Mouse (Mus musculus): ENCODE results near the gene Zbtb7a. TPM values are rescaled to one million over a fixed set of nuclear protein-coding genes. Genes with fewer than 3 reads are reported as not detected.
A peak's percentile ranks its signal among the peaks of the same experiment; 100 is the strongest.

The Zbtb7a gene
- polyA plus RNA-seq (2014; fragmentation: Nextera tagmentation; extraction: Ambion mirVana) = 10.6 and 10.8 TPM in 2 replicates

DNA sequence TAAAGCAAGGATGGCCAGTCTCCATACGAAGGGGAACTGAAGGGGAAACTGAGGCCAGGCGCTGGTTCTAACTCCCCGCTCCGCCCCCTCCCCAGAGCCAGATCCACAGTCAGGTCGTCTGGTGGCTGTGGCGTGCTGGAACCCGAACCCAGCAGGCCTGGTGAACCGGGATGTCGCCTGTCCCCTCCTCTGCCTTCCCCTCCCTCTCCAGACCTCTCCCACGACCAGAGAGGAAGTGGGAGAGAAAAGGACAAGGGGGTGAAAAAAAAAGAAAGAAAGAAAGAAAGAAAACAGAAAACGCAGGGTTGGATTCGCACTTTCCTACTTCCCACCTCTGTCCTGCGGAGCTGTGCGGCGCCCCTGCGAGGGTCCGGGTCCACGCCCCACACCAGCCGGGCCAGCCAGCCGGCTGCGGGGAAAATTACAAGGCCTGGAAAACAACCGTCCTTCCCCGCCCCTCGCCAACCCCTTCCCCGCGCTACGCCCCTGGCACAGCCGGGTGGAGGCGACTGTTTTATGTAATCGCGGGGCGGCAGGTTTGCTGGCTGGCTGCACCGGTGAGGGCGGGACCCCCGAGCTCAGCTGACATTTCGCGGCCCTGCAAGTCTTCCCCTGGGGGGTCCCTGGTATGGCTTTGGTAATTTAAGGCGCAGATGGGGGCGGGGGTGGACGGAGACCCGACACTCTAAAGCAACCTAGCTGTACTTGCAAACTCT lies at the start of gene Zbtb7a:
Zbtb7a (plus strand) TSS at position 255 of the 716 bp plus-strand sequence.
- Histone ChIP-seq H3K36me3 (ENCODE audit: control insufficient read depth, insufficient read depth, low read length) (no peaks in the 10 kb centered on the region), H3K4me1 (ENCODE audit: control insufficient read depth, insufficient read depth, low read length) (peaks cover 17% of the 10 kb centered on the region), H3K9ac (ENCODE audit: low read depth, low read length) (peak within 1 kb of the TSS; percentile 87), H3K4me2 (peak within 1 kb of the TSS; percentile 96), H3K9me3 (replicated peaks; ENCODE audit: control insufficient read depth, low read length) (no peaks in the 10 kb centered on the region), H3K4me3 (ENCODE audit: low read depth, low read length) (peak within 1 kb of the TSS; percentile 68), H3K27ac (ENCODE audit: low read depth, low read length) (peak within 1 kb of the TSS; percentile 94), H3K27me3 (ENCODE audit: control insufficient read depth, insufficient read depth, low read length) (peaks cover 15% of the 10 kb centered on the region)
- no peak for ATAC-seq (replicated peaks; ENCODE audit: insufficient number of reproducible peaks, low FRiP score, low TSS enrichment)
- WGBS (ENCODE audit: insufficient replicate concordance) = 3% methylated on average over 40 of the region's 41 CpGs

DNA sequence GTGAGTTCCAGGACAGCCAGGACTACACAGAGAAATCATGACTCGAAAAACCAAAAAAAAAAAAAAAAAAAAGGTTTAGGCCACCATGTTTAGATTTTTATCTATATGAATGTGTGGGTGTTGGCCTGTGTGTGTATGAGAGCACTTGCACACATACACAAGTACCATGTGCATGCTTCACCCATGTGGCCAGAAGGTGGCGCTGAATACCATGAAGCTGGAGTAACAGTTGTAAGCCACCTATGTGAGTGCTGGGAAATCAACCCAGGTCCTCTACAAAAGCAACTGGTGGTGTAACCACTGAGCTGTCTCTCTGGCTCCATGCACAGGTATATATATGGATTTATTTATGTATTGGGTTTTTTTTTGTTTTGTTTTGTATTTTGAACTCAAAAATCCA lies 48.0 kb upstream of the Zbtb7a start:
- peaks cover 2% of the 10 kb centered on the region for H3K36me3 ChIP-seq (ENCODE audit: control insufficient read depth, insufficient read depth, low read length)
- H3K9ac ChIP-seq (ENCODE audit: low read depth, low read length) = no peak overlapping the region
- H3K9me3 ChIP-seq (replicated peaks; ENCODE audit: control insufficient read depth, low read length) = no peaks in the 10 kb centered on the region
- H3K4me1 ChIP-seq (ENCODE audit: control insufficient read depth, insufficient read depth, low read length) = peaks cover 5% of the 10 kb centered on the region
- WGBS (ENCODE audit: insufficient replicate concordance) = 38% methylated on average over 2 of the region's 2 CpGs
- H3K4me2 ChIP-seq = no peak overlapping the region
- H3K27me3 ChIP-seq (ENCODE audit: control insufficient read depth, insufficient read depth, low read length) = peaks cover 3% of the 10 kb centered on the region; the same call in 1 of the 2 replicates
- no peak overlapping the region for H3K27ac ChIP-seq (ENCODE audit: low read depth, low read length)
- no peak overlapping the region for H3K4me3 ChIP-seq (ENCODE audit: low read depth, low read length)
- no peak for ATAC-seq (replicated peaks; ENCODE audit: insufficient number of reproducible peaks, low FRiP score, low TSS enrichment)

DNA sequence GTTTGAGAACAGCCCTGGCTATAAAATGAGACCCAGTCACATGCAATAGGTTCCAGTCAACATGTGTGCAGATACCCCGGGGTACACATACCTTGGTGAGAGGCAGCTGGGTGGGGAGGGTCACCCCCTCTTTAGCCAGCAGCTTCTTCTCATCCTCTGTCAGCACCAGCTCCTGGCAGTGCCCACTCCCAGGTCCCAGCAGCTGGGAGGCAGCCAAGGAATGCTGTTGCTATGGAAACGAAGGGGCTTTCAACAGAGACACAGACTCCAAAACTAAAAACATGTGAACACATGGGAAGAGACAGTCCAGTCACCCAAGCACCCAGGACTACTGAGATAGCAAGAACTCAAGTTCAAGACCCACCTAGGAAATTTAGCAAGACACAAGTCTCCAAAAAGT lies 45.8 kb upstream of the Zbtb7a start:
- peaks cover 3% of the 10 kb centered on the region for H3K27me3 ChIP-seq (ENCODE audit: control insufficient read depth, insufficient read depth, low read length)
- WGBS (ENCODE audit: insufficient replicate concordance) = 43% methylated on average over 2 of the region's 2 CpGs
- H3K9ac ChIP-seq (ENCODE audit: low read depth, low read length) = no peak overlapping the region
- no peak overlapping the region for H3K4me3 ChIP-seq (ENCODE audit: low read depth, low read length)
- H3K27ac ChIP-seq (ENCODE audit: low read depth, low read length) = no peak overlapping the region
- H3K9me3 ChIP-seq (replicated peaks; ENCODE audit: control insufficient read depth, low read length) = no peaks in the 10 kb centered on the region
- H3K36me3 ChIP-seq (ENCODE audit: control insufficient read depth, insufficient read depth, low read length) = no peaks in the 10 kb centered on the region
- no peak for ATAC-seq (replicated peaks; ENCODE audit: insufficient number of reproducible peaks, low FRiP score, low TSS enrichment)
- peaks cover 11% of the 10 kb centered on the region for H3K4me1 ChIP-seq (ENCODE audit: control insufficient read depth, insufficient read depth, low read length)
- H3K4me2 ChIP-seq = no peak overlapping the region

DNA sequence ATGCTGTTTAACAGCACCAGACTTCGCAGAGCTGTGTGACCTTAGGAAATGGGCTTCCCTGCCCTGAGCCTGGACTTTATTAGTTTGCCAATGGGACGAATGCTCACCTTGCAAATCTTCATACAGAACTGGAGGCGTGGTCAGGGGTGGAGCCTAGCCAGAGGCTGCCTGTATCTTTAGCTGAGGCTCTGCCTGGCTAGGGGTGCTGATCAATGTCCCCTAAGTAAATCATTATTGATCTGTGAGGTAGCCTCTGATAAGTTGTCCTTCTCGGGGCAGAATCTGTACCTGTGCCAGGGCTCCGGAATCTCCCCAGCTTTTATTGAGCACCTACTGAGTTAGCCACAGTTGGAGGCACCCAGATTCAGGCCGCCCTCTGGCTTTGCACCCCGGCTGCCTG lies 44.4 kb upstream of the Zbtb7a start:
- peaks cover 3% of the 10 kb centered on the region for H3K27me3 ChIP-seq (ENCODE audit: control insufficient read depth, insufficient read depth, low read length)
- no peak overlapping the region for H3K9ac ChIP-seq (ENCODE audit: low read depth, low read length)
- H3K4me2 ChIP-seq = no peak overlapping the region
- no peak overlapping the region for H3K27ac ChIP-seq (ENCODE audit: low read depth, low read length)
- H3K9me3 ChIP-seq (replicated peaks; ENCODE audit: control insufficient read depth, low read length) = no peaks in the 10 kb centered on the region
- WGBS (ENCODE audit: insufficient replicate concordance) = 67% methylated on average over 7 of the region's 7 CpGs
- ATAC-seq (replicated peaks; ENCODE audit: insufficient number of reproducible peaks, low FRiP score, low TSS enrichment) = no peak
- H3K4me1 ChIP-seq (ENCODE audit: control insufficient read depth, insufficient read depth, low read length) = peaks cover 11% of the 10 kb centered on the region
- no peak overlapping the region for H3K4me3 ChIP-seq (ENCODE audit: low read depth, low read length)
- no peaks in the 10 kb centered on the region for H3K36me3 ChIP-seq (ENCODE audit: control insufficient read depth, insufficient read depth, low read length)

DNA sequence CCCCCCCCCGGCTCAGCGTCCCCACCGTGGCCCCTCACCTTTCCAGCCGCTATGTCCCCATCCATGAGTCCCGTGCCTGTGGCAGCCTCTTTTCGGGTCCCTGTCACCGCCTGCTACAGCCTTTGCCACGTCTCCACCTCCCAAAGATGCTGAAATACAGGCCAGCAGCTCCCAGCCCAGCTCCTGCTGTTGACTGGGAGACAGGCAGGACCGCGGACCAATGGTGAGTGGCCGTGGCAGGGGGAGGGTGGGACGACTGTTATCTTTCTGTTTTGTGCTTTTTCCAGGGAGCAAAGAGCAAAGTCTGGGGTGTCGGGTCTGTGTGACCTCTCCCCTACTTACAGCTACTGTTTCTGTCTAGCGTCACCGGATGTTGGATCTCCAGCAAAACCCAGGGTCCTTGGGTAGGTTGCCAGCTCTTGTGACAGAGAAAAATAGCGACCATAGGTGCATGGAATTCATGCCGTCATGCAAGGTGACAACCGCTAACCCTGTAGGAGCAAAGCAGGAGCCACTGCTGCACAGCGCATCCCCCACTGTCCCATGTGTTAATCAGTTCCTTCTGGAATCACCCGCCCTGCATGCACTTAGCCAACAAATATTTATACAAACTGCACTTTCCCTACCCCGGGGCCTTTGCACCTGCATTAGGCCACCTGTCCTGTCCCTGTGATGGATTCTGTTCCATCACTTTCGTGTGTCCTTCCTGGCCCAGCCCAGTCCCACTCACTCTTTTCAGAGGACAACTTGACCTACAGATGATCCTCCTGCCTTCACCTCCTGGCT lies 42.4 kb upstream of the Zbtb7a start:
- H3K36me3 ChIP-seq (ENCODE audit: control insufficient read depth, insufficient read depth, low read length) = no peaks in the 10 kb centered on the region
- peaks cover 11% of the 10 kb centered on the region for H3K4me1 ChIP-seq (ENCODE audit: control insufficient read depth, insufficient read depth, low read length)
- H3K27ac ChIP-seq (ENCODE audit: low read depth, low read length) = no peak overlapping the region
- no peaks in the 10 kb centered on the region; the same call in 1 of the 2 replicates for H3K9me3 ChIP-seq (replicated peaks; ENCODE audit: control insufficient read depth, low read length)
- no peak overlapping the region for H3K4me3 ChIP-seq (ENCODE audit: low read depth, low read length)
- H3K4me2 ChIP-seq = no peak overlapping the region
- no peak for ATAC-seq (replicated peaks; ENCODE audit: insufficient number of reproducible peaks, low FRiP score, low TSS enrichment)
- WGBS (ENCODE audit: insufficient replicate concordance) = 44% methylated on average over 22 of the region's 22 CpGs
- peaks cover 3% of the 10 kb centered on the region for H3K27me3 ChIP-seq (ENCODE audit: control insufficient read depth, insufficient read depth, low read length)
- no peak overlapping the region for H3K9ac ChIP-seq (ENCODE audit: low read depth, low read length)

DNA sequence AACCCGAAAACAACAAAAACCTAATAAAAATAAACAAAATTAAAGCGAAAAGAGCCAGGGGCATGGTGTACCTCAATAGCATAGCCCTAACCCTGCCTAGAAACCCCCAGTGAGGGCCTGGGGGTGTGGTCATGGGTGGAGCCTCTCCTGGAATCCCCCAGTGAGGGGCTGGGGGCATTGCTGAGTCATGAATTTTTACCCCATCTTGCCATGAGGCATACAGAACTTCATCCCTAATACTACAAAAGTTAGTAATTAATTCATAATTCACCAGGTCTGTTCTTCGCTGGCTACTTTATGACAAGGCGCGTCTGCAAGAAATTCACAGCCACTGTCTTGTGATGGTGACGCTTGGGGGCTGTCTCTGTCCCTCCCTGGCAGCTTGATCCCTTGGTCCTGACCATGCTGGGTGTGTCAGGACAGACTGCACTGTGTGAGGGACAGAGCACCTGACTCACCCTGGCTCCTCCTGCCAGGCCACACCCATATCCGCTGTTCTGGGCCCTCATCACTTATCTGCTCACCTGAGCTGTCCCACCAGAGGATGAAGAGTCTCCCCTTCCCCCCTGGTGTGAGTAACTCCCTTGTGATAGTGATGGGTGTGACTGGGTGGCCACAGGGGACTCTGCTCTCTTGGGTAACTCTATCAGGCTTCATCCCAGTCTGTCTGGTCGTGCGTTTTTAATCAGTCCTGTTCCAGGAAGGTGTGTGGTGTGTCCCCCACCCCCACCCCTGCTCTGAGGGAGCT lies 39.9 kb upstream of the Zbtb7a start:
- peak; percentile 22; the same call in 1 of the 2 replicates for ATAC-seq (replicated peaks; ENCODE audit: insufficient number of reproducible peaks, low FRiP score, low TSS enrichment)
- peaks cover 3% of the 10 kb centered on the region for H3K27me3 ChIP-seq (ENCODE audit: control insufficient read depth, insufficient read depth, low read length)
- WGBS (ENCODE audit: insufficient replicate concordance) = 46% methylated on average over 9 of the region's 9 CpGs

DNA sequence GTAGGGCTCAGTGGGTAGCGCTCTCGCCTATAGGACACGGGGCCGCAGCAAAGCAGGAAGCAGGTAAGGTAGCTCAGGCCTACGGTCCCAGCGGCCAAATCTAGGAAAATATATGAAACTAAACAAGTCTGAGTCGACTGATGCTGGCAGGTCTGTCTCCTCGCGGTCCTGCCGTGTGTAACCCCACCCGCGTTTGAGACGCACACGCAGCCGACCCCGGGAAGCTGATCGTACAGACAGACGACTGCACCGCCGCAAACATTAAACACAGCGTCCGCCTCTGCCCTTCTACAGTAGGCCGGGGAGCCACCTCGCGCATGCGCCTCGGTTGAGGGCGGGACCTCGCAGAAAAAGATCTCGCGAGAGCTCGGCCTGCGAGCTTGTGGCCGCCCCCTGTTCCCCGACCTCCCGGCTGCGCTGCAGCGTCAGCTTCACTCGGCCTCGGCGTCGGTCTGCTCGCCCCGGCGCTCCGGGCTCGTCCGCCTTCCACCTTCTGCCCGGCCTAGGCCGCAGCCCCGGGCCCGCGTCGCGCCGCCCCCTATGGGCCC lies 29.4 kb upstream of the Zbtb7a start, which contains the start of gene Map2k2:
Map2k2 (plus strand) TSS at position 351 of the 548 bp plus-strand sequence.
- Histone ChIP-seq H3K4me2 (peak within 1 kb of the TSS; percentile 64), H3K27me3 (ENCODE audit: control insufficient read depth, insufficient read depth, low read length) (no peaks in the 10 kb centered on the region), H3K4me3 (ENCODE audit: low read depth, low read length) (peak within 1 kb of the TSS; percentile 85), H3K4me1 (ENCODE audit: control insufficient read depth, insufficient read depth, low read length) (peaks cover 14% of the 10 kb centered on the region), H3K27ac (ENCODE audit: low read depth, low read length) (peak within 1 kb of the TSS; percentile 100), H3K9me3 (replicated peaks; ENCODE audit: control insufficient read depth, low read length) (no peaks in the 10 kb centered on the region), H3K36me3 (ENCODE audit: control insufficient read depth, insufficient read depth, low read length) (peaks cover 19% of the 10 kb centered on the region), H3K9ac (ENCODE audit: low read depth, low read length) (peak within 1 kb of the TSS; percentile 99)
- ATAC-seq (replicated peaks; ENCODE audit: insufficient number of reproducible peaks, low FRiP score, low TSS enrichment) = peak; percentile 87
- under 1% methylated on average over 56 of the region's 56 CpGs for WGBS (ENCODE audit: insufficient replicate concordance)

More for the DNA sequence above, 39.9 kb upstream of the Zbtb7a start:
- H3K9ac ChIP-seq (ENCODE audit: low read depth, low read length) = no peak overlapping the region
- no peak overlapping the region for H3K27ac ChIP-seq (ENCODE audit: low read depth, low read length)
- no peaks in the 10 kb centered on the region for H3K36me3 ChIP-seq (ENCODE audit: control insufficient read depth, insufficient read depth, low read length)
- H3K4me3 ChIP-seq (ENCODE audit: low read depth, low read length) = no peak overlapping the region
- peaks cover 6% of the 10 kb centered on the region for H3K4me1 ChIP-seq (ENCODE audit: control insufficient read depth, insufficient read depth, low read length)
- H3K4me2 ChIP-seq = no peak overlapping the region
- H3K9me3 ChIP-seq (replicated peaks; ENCODE audit: control insufficient read depth, low read length) = no peaks in the 10 kb centered on the region; the same call in 1 of the 2 replicates

DNA sequence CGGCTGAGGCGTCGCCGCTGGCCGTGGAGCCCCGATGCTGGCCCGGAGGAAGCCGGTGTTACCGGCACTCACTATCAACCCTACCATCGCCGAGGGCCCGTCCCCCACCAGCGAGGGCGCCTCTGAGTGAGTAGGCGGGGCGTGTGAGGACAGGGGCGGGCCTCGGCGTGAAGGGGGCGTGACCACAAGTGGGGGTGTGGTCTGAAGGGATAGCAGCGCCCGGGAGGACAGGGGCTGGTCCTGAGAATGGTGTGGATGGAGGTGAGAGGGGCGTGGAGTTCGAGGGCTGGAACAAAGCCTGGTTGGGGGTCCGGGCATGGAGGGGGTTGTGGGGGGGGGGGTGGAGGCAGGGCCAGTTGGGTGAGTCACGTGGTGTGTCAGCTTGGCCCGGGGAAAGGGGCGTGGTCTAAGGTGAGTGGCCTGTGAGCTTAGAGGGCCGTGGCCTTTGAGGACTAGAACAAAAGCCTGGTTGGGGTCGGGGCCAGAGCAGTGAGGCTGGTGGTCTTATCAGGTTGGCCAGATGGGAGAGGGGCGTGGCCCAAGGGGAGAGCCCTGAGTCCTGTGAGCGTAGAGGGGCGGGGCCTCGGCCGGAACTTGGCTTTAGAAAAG lies 28.8 kb upstream of the Zbtb7a start:
- peak; percentile 83 for ATAC-seq (replicated peaks; ENCODE audit: insufficient number of reproducible peaks, low FRiP score, low TSS enrichment)
- Histone ChIP-seq H3K4me3 (ENCODE audit: low read depth, low read length) (peak overlapping the region; percentile 85), H3K9me3 (replicated peaks; ENCODE audit: control insufficient read depth, low read length) (no peaks in the 10 kb centered on the region), H3K36me3 (ENCODE audit: control insufficient read depth, insufficient read depth, low read length) (peaks cover 22% of the 10 kb centered on the region), H3K4me1 (ENCODE audit: control insufficient read depth, insufficient read depth, low read length) (peaks cover 14% of the 10 kb centered on the region), H3K27ac (ENCODE audit: low read depth, low read length) (peak overlapping the region; percentile 100), H3K27me3 (ENCODE audit: control insufficient read depth, insufficient read depth, low read length) (no peaks in the 10 kb centered on the region), H3K9ac (ENCODE audit: low read depth, low read length) (peak overlapping the region; percentile 99), H3K4me2 (peak overlapping the region; percentile 64)
- under 1% methylated on average over 34 of the region's 35 CpGs for WGBS (ENCODE audit: insufficient replicate concordance)

All from heart, embryonic 11.5 days (tissue).